Mouse (Mus musculus) kidney, adult 2 months (tissue): ENCODE results near the gene Arhgef28. TPM values are rescaled to one million over a fixed set of nuclear protein-coding genes. Genes with fewer than 3 reads are reported as not detected.

ENCODE experiments used
- DNase-seq: peaks from one replicate; pipeline ENCODE4 v3.0.0; 2021
- H3K27ac ChIP-seq: fragments of 200-500 bp; 2 replicates; pipeline ENCODE4 v1.5.1; 2012; ENCODE audit warnings: low read depth, low read length, control low read depth, inconsistent platforms; ENCODE audit not compliant: insufficient read depth
- H3K27me3 ChIP-seq: fragments of 200-500 bp; replicated peaks from 2 replicates; pipeline ENCODE4 v1.6.1; 2012; ENCODE audit warnings: mild to moderate bottlenecking, moderate library complexity, low read length, inconsistent platforms; ENCODE audit not compliant: control insufficient read depth, insufficient read depth
- H3K36me3 ChIP-seq: fragments of 200-500 bp; 2 replicates; pipeline ENCODE4 v1.6.1; 2012; ENCODE audit warnings: mild to moderate bottlenecking, moderate library complexity, low read length, inconsistent platforms; ENCODE audit not compliant: control insufficient read depth, insufficient read depth
- H3K4me1 ChIP-seq: fragments of 200-500 bp; 2 replicates; pipeline ENCODE4 v1.6.1; 2011; ENCODE audit warnings: low read length; ENCODE audit not compliant: control insufficient read depth, insufficient read depth
- H3K4me3 ChIP-seq: fragments of 200-500 bp; 2 replicates; pipeline ENCODE4 v1.5.1; 2011; ENCODE audit warnings: mild to moderate bottlenecking, low read depth, low read length, control low read depth; ENCODE audit not compliant: insufficient read depth
- CTCF ChIP-seq: fragments of 200-500 bp; conservative IDR thresholded peaks from 2 replicates; pipeline ENCODE4 v1.5.1; 2011; ENCODE audit warnings: low read depth, mild to moderate bottlenecking, control low read depth, low read length, moderate library complexity, mixed read lengths; ENCODE audit not compliant: insufficient read depth, insufficient read length
- POLR2A ChIP-seq: fragments of 200-500 bp; IDR thresholded peaks from one replicate; pipeline ENCODE4 v1.6.1; 2011; ENCODE audit warnings: low read depth, low read length, control low read depth
- WGBS: fragments of 180-500 bp; shearing (Covaris S2); methylation state at CpG from one replicate; pipeline ENCODE4 v1.1.7; 2018; 5-methylcytosine and 5-hydroxymethylcytosine counted together
- polyA plus RNA-seq: library from polyadenylated mRNA; depleted of rRNA; stranded (reverse); fragments of >200 nt; gene quantifications from 2 replicates; pipeline ENCODE4 v1.2.3, GENCODE M21; 2012

The Arhgef28 gene
- polyA plus RNA-seq, 1 experiment = 39.3 TPM

DNA sequence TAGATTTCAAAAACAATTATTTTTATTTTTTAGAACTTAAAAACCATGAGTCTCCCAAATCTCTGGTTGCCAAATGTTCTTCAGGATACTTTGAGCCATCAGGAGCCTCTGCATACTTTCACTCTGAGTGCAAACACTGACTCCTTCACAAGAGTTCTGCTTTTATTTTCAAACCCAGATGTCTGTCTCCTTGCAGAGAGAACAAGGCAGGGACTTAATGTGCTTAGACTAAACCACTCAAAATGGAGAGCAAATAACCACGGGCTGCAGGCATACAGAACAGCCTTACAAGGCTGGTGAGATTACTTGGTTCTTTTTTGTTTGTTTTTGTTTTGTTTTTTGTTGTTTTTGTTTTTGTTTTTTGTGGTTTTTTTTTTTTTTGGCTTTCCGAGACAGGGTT is 98.6 kb downstream of the Arhgef28 start:
- Histone ChIP-seq H3K36me3 (no peaks in the 10 kb centered on the region), H3K27me3 (no peaks in the 10 kb centered on the region), H3K27ac (no peak overlapping the region), H3K4me3 (no peak overlapping the region), H3K4me1 (no peaks in the 10 kb centered on the region)
- no peak for TF ChIP-seq POLR2A
- TF ChIP-seq CTCF = no peak
- WGBS = 87% methylated on average over 2 of the region's 2 CpGs
- no peak for DNase-seq

- DNase-seq = peak; percentile 25
- H3K27ac ChIP-seq = no peak overlapping the region
- WGBS = 70% methylated on average over 4 of the region's 4 CpGs
- no peaks in the 10 kb centered on the region for H3K36me3 ChIP-seq
- H3K27me3 ChIP-seq = no peaks in the 10 kb centered on the region
- no peaks in the 10 kb centered on the region for H3K4me1 ChIP-seq
- TF ChIP-seq POLR2A = no peak
- no peak for TF ChIP-seq CTCF
- no peak overlapping the region for H3K4me3 ChIP-seq
These were observed 110.3 kb downstream of the Arhgef28 start for GRCm38 (mm10) chr13:98095966-98096365.

DNA sequence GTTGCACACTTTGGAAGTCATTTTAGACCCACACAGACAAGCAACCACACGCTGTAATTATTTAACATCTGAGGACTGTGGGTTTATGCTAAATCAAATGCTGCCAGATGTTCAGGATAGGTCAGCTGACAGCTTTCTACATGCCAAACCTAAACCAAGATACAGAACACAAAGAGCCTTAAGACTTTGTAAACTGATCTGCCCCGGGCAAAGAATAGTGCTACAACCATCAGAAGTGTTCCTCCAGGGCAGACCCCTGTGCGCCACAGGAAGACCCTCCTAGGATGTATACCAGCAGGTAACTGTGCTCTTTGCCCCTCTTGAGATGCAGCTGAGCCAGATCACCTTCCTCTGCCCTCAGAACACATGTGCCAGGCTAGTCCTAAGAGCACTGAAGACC is 111.9 kb downstream of the Arhgef28 start:
- TF ChIP-seq CTCF = no peak
- TF ChIP-seq POLR2A = no peak
- Histone ChIP-seq H3K27ac (no peak overlapping the region), H3K27me3 (no peaks in the 10 kb centered on the region), H3K36me3 (no peaks in the 10 kb centered on the region), H3K4me3 (no peak overlapping the region), H3K4me1 (no peaks in the 10 kb centered on the region)
- no peak for DNase-seq
- WGBS = 79% methylated on average over 3 of the region's 3 CpGs

- Histone ChIP-seq H3K27me3 (no peaks in the 10 kb centered on the region), H3K27ac (no peak overlapping the region), H3K4me3 (no peak overlapping the region), H3K36me3 (no peaks in the 10 kb centered on the region), H3K4me1 (no peaks in the 10 kb centered on the region)
- WGBS = 77% methylated on average over 9 of the region's 9 CpGs
- DNase-seq = no peak
- no peak for TF ChIP-seq POLR2A
- TF ChIP-seq CTCF = no peak
These were observed 112.8 kb downstream of the Arhgef28 start for GRCm38 (mm10) chr13:98093483-98093882.

GRCm38 (mm10) chr13:98092354-98093002 is 113.8 kb downstream of the Arhgef28 start:
- TF ChIP-seq CTCF = no peak
- no peak for TF ChIP-seq POLR2A
- WGBS = 86% methylated on average over 12 of the region's 12 CpGs
- H3K4me3 ChIP-seq = no peak overlapping the region
- no peaks in the 10 kb centered on the region for H3K27me3 ChIP-seq
- no peaks in the 10 kb centered on the region for H3K36me3 ChIP-seq
- DNase-seq = no peak
- no peaks in the 10 kb centered on the region for H3K4me1 ChIP-seq
- H3K27ac ChIP-seq = no peak overlapping the region

DNA sequence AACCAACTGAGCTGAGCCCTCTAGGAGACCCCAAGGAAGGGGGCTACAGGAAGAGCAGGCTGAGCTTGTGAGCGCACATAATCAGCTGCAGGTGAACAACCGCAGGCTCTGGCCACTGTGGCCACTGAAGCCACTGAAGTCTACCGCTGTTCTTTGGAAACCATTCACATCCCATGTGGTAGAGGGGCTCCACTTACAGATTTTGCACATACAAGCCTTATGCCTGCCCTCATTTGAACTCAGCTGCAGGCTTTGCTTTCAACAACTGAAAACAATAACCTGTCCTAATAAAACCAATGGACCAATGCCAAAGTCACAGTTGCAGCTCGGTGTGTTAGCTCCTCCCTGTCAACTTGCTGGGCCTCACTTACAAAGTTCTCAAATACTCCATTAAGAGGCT is 126.6 kb downstream of the Arhgef28 start:
- Histone ChIP-seq H3K27ac (no peak overlapping the region), H3K27me3 (no peaks in the 10 kb centered on the region), H3K4me1 (no peaks in the 10 kb centered on the region), H3K36me3 (no peaks in the 10 kb centered on the region), H3K4me3 (no peak overlapping the region)
- 66% methylated on average over 4 of the region's 4 CpGs for WGBS
- TF ChIP-seq CTCF = no peak
- TF ChIP-seq POLR2A = no peak
- DNase-seq = peak; percentile 22

DNA sequence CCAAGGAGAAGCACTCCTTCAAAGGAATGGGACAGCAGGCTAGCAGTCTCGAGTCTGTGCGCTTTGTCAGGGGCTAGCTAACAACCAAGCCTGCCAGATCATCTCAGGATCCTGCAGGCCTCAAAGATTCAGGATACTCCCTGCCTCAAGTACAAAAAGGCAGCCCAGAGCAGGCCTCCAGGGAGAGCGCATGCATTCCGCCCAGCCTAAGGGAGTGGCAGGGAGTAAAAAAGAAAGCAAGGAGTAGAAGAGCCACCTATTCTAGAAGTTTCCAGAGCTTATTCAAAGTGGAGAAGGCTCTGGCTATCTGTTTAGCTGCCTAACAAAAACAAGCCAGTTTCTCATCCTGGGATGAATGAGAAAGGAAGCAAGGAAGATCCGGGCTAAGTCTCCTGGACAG is 128.0 kb downstream of the Arhgef28 start:
- no peaks in the 10 kb centered on the region for H3K36me3 ChIP-seq
- H3K27ac ChIP-seq = peak overlapping the region; percentile 59; the same call in 1 of the 2 replicates
- TF ChIP-seq POLR2A (no peak), CTCF (no peak)
- WGBS = 75% methylated on average over 5 of the region's 5 CpGs
- no peak for DNase-seq
- no peaks in the 10 kb centered on the region for H3K27me3 ChIP-seq
- H3K4me1 ChIP-seq = no peaks in the 10 kb centered on the region
- H3K4me3 ChIP-seq = no peak overlapping the region

DNA sequence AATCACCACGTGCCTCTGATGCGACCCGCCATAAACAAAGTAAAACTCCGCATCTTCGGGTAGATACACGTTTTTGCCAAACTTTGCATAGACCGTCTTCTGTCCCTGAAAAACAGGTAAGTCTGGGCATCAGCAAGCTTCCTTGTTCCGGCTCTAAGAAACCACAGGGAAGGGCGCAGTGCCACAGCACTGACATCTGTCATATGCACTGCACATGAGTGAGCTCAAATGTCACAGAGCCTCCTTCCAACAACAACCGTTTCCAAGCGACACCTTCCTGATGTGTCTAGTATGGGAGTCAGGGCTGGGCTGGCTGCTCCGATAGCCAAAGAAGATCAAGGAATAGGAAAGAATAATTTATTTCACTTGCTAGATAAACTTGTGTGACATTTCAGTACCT is 129.0 kb downstream of the Arhgef28 start:
- 86% methylated on average over 12 of the region's 12 CpGs for WGBS
- Histone ChIP-seq H3K27me3 (no peaks in the 10 kb centered on the region), H3K4me1 (no peaks in the 10 kb centered on the region), H3K36me3 (no peaks in the 10 kb centered on the region), H3K27ac (no peak overlapping the region), H3K4me3 (no peak overlapping the region)
- DNase-seq = no peak
- TF ChIP-seq POLR2A = no peak
- TF ChIP-seq CTCF = no peak
